Mouse (Mus musculus) thymus, adult 2 months (tissue): ENCODE measurements around the gene Ankfn1.

Source experiments
- CTCF ChIP-seq: fragments of 200-500 bp; IDR thresholded peaks from 2 replicates; pipeline ENCODE4 v1.5.1; 2012; ENCODE audit warnings: mild to moderate bottlenecking, control low read depth, low read length, moderate library complexity, borderline replicate concordance; ENCODE audit not compliant: control insufficient read depth, poor library complexity, insufficient read depth; ENCODE audit errors: extremely low read depth
- POLR2A ChIP-seq: fragments of 200-500 bp; IDR thresholded peaks from 2 replicates; pipeline ENCODE4 v1.6.1; 2012; ENCODE audit warnings: mild to moderate bottlenecking, low read length, control low read depth, moderate library complexity; ENCODE audit not compliant: control insufficient read depth, poor library complexity, insufficient read depth; ENCODE audit errors: extremely low read depth

- no peak for TF ChIP-seq CTCF
- TF ChIP-seq POLR2A: no peak
Measured at GRCm38 (mm10) chr11:89627232-89627631, 150.2 kb downstream of the Ankfn1 start.
